Mouse (Mus musculus) CH12.LX (cell line): ENCODE results near the gene Foxp1.

Experiments used
- CTCF ChIP-seq, 2 experiments: IDR thresholded peaks in 1 of 2; conservative IDR thresholded peaks in 1 of 2; 2 replicates each; pipeline ENCODE4 v1.5.1; 2011 to 2012; ENCODE audit warnings: low read depth in 2 of 2, low read length in 2 of 2, improper control_type of control experiment in 1 of 2, inconsistent platforms in 1 of 2, mild to moderate bottlenecking in 1 of 2, moderate library complexity in 1 of 2
- MAX ChIP-seq: IDR thresholded peaks from 2 replicates; pipeline ENCODE4 v1.6.1; 2011; ENCODE audit warnings: low read length, improper control_type of control experiment
- MXI1 ChIP-seq: IDR thresholded peaks from 2 replicates; pipeline ENCODE4 v1.6.1; 2011; ENCODE audit warnings: mild to moderate bottlenecking, low read depth, low read length, improper control_type of control experiment
- POLR2A ChIP-seq: IDR thresholded peaks from 2 replicates; pipeline ENCODE4 v1.6.1; 2011; ENCODE audit warnings: low read depth, mild to moderate bottlenecking, improper control_type of control experiment, low read length
- UBTF ChIP-seq: IDR thresholded peaks from 2 replicates; pipeline ENCODE4 v1.6.1; 2012; ENCODE audit warnings: low read depth, mild to moderate bottlenecking, inconsistent platforms, low read length, improper control_type of control experiment, moderate library complexity
- USF2 ChIP-seq: conservative IDR thresholded peaks from 2 replicates; pipeline ENCODE4 v1.6.1; 2011; ENCODE audit warnings: low read depth, low read length, improper control_type of control experiment
- ZNF384 ChIP-seq: IDR thresholded peaks from 2 replicates; pipeline ENCODE4 v1.6.1; 2012; ENCODE audit warnings: low read depth, low read length, improper control_type of control experiment, inconsistent platforms

DNA sequence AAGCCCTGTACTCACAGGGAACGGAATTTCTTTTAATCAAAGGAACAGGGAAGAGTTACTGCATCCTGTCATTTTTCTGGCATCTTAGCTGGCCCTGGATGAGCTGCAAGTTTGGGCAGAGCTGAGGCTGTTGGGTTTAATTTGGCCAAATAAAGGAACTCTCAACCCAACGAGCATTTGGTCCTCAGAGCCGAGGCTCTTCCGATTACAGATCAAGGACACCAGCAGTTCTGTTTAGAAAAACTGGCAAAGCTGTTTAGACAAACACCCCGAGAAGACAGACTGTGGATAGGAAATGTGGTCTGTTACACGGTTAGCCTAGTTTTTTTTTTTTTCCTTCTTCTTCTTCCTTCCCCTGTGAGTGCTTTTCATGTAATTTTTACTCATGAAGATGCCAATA is 158.0 kb downstream of the Foxp1 start:
- no peak for TF ChIP-seq CTCF (conservative IDR thresholded peaks at IDR 0.05 in 1 of 2, IDR thresholded peaks at IDR 0.05 in 1 of 2; ENCODE audit: low read depth in 2 of 2, low read length in 2 of 2)
- no peak for TF ChIP-seq USF2
- no peak for TF ChIP-seq POLR2A
- no peak for TF ChIP-seq MXI1
- no peak for TF ChIP-seq UBTF
- TF ChIP-seq ZNF384: no peak; the same call in 1 of the 2 replicates
- no peak for TF ChIP-seq MAX
